Mouse (Mus musculus) limb, embryonic 13.5 days (tissue): Measurements from ENCODE around the gene 2410015M20Rik. TPM values are rescaled to one million over a fixed set of nuclear protein-coding genes. Genes with fewer than 3 reads are reported as not detected.
"Not testable (repeated sequence)": the region's sequence is repeated elsewhere in the genome, so short reads cannot be mapped to it uniquely, and the experiment has no call there.

Experiments
- ATAC-seq: fragments of 200-750 bp; cut with Nextera tagmentation; 2 replicates; pipeline ENCODE4 v1.8.0; 2017; ENCODE audit warnings: low read depth, moderate number of reproducible peaks, moderate TSS enrichment; ENCODE audit not compliant: low FRiP score
- H3K27ac ChIP-seq: fragments of 300-500 bp; sonication (generic); 2 replicates; pipeline ENCODE4 v1.5.1; 2015; ENCODE audit warnings: inconsistent platforms, mild to moderate bottlenecking, moderate library complexity
- H3K27me3 ChIP-seq: fragments of 300-500 bp; sonication (generic); 2 replicates; pipeline ENCODE4 v1.6.1; 2015; ENCODE audit warnings: mild to moderate bottlenecking, inconsistent platforms
- H3K36me3 ChIP-seq: fragments of 300-500 bp; sonication (generic); 2 replicates; pipeline ENCODE4 v1.6.1; 2015; ENCODE audit warnings: inconsistent platforms, mild to moderate bottlenecking, moderate library complexity
- H3K4me1 ChIP-seq: fragments of 300-500 bp; sonication (generic); 2 replicates; pipeline ENCODE4 v1.6.1; 2015; ENCODE audit warnings: inconsistent platforms
- H3K4me2 ChIP-seq: fragments of 300-500 bp; sonication (generic); replicated peaks from 2 replicates; pipeline ENCODE4 v1.6.1; 2015; ENCODE audit warnings: inconsistent platforms, mild to moderate bottlenecking, moderate library complexity
- H3K4me3 ChIP-seq: fragments of 300-500 bp; sonication (generic); 2 replicates; pipeline ENCODE4 v1.5.1; 2015; ENCODE audit warnings: moderate library complexity, mild to moderate bottlenecking, inconsistent platforms
- H3K9ac ChIP-seq: fragments of 300-500 bp; sonication (generic); 2 replicates; pipeline ENCODE4 v1.6.1; 2015; ENCODE audit warnings: mild to moderate bottlenecking, inconsistent platforms
- H3K9me3 ChIP-seq: fragments of 300-500 bp; sonication (generic); 2 replicates; pipeline ENCODE4 v1.6.1; 2016; ENCODE audit warnings: inconsistent platforms
- WGBS: fragments of 180-500 bp; shearing (Covaris S2); methylation state at CpG from one replicate; pipeline ENCODE4 v1.1.7; 2015; 5-methylcytosine and 5-hydroxymethylcytosine counted together
- polyA plus RNA-seq: library from polyadenylated mRNA; unstranded; fragments of >200 nt; fragmentation: Nextera tagmentation; extraction: Ambion mirVana; gene quantifications from 2 replicates; pipeline ENCODE4 v1.2.1, GENCODE M21; 2015

2410015M20Rik gene
- 226 and 230 TPM in 2 replicates for polyA plus RNA-seq

DNA sequence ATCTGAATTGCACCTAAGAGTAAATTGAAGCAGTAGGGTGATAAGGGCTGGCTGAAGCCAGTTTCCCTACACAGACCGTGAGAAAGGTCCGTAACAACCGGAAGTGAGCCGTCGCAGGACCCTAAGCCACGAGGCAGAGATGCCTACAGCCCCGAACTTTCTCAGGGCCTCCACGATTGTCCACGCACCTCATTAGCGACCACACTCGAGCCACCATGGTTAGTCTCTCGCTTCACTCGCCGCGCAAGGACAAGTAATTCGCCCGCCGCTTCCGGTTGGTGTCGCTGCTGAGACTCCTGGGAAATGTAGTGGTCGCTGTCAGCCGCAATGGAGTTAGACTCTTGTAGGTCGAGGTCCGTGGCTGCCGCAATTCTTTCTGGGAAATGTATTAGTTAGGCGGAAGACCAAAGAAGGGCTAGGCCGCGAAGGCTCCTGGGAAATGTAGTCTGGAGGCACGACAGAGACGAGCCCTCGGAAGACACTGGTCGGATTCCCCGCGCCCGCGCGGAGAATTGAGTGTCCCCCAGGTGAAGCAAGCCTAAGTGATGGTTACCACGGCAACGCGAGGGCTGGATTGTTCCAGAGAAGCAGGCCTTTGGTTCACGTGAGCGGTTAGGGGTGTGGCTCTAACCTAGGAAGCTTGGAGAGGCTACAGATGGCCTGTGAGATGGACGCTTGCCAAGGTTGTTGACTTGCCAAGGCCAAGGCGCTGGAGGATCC, at the start of gene 2410015M20Rik:
Gene 2410015M20Rik, minus strand, starts transcription at position 320 of the 720 bp plus-strand sequence.
- WGBS: under 1% methylated on average over 44 of the region's 44 CpGs
- no peaks in the 10 kb centered on the region for H3K9me3 ChIP-seq
- peak within 1 kb of the TSS; percentile 48; the same call in 1 of the 2 replicates for H3K27ac ChIP-seq
- H3K27me3 ChIP-seq: no peaks in the 10 kb centered on the region
- peak within 1 kb of the TSS; percentile 88 for H3K4me2 ChIP-seq
- H3K9ac ChIP-seq: peak within 1 kb of the TSS; percentile 85
- peak within 1 kb of the TSS; percentile 71 for H3K4me3 ChIP-seq
- peaks cover 36% of the 10 kb centered on the region for H3K4me1 ChIP-seq
- ATAC-seq: peak; percentile 88
- H3K36me3 ChIP-seq: peaks cover 36% of the 10 kb centered on the region

GRCm38 (mm10) chr17:56656171-56656570, 46.6 kb upstream of the 2410015M20Rik start:
- Histone ChIP-seq H3K9ac (no peak overlapping the region), H3K36me3 (no peaks in the 10 kb centered on the region), H3K4me2 (no peak overlapping the region), H3K4me3 (no peak overlapping the region), H3K27ac (no peak overlapping the region), H3K9me3 (no peaks in the 10 kb centered on the region), H3K4me1 (no peaks in the 10 kb centered on the region), H3K27me3 (no peaks in the 10 kb centered on the region)
- 89% methylated on average over 6 of the region's 6 CpGs for WGBS
- ATAC-seq: no peak

DNA sequence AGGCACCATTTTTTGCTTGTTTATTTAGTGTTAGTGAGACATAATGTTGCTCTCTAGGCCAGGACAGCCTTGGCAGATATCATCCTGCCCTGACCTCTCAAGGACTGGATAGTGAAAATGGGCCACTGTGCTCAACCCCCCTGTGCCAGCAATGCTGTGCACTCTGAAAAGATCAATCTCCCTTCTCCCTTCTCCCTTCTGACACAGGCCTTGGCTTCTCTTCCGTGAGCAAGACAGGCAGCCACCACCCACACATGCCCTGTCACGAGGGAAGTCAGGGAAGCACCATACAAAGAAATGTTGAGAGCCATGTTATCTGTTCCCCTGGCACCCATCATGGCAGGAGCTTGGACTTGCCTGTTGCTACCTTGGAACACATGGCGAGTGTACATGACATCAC, 45.7 kb upstream of the 2410015M20Rik start:
- 86% methylated on average over 3 of the region's 3 CpGs for WGBS
- ATAC-seq: no peak
- Histone ChIP-seq H3K27ac (no peak overlapping the region), H3K36me3 (no peaks in the 10 kb centered on the region), H3K9me3 (no peaks in the 10 kb centered on the region), H3K27me3 (no peaks in the 10 kb centered on the region), H3K4me3 (no peak overlapping the region), H3K9ac (no peak overlapping the region), H3K4me1 (no peaks in the 10 kb centered on the region), H3K4me2 (no peak overlapping the region)

DNA sequence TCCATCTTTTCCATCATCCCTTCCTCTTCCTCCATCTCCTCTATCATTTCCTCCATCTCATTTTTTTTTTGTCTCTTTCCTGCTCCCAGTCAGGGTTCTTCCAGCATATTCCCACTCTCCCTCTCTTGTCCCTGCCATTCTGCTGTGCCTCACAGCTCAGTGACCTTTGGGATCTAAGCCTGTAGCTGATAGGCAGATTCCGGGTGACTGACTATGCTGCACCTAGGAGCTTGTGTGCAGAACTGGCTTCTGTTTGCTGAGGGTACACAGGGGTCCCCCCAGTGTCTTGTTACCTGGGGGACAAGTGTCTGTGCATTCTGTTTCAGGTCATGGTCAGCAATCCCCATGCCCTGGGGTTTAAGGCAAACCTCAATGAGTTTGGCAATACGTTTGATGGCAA, 45.2 kb upstream of the 2410015M20Rik start:
- WGBS: 81% methylated on average over 2 of the region's 2 CpGs
- Histone ChIP-seq H3K27ac (no peak overlapping the region), H3K4me3 (no peak overlapping the region), H3K9me3 (no peaks in the 10 kb centered on the region), H3K36me3 (no peaks in the 10 kb centered on the region), H3K4me2 (no peak overlapping the region), H3K4me1 (no peaks in the 10 kb centered on the region), H3K27me3 (no peaks in the 10 kb centered on the region), H3K9ac (no peak overlapping the region)
- ATAC-seq: no peak

DNA sequence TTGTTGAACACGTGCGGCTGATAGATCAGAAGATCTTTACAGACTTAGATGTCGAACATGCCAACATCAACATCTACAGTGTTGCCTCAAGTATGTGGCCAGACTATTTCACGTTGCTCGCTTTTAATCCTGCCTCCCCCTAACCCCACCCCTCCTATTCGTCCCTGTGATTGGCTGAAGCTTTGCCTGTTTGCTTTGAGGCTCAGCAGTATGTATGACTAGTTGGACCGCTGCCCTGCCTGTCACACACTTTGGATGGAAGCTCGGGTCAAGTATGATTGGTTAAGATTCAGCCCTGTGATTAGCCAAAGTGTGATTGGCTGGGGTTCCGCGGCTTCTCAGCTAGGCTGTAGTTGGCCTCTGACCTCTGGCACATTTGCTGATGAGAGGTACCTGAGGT, 42.2 kb upstream of the 2410015M20Rik start:
- H3K4me1 ChIP-seq: no peaks in the 10 kb centered on the region
- ATAC-seq: peak; percentile 44; the same call in 1 of the 2 replicates
- WGBS: 39% methylated on average over 10 of the region's 10 CpGs
- H3K9me3 ChIP-seq: no peaks in the 10 kb centered on the region
- no peaks in the 10 kb centered on the region for H3K36me3 ChIP-seq
- H3K4me2 ChIP-seq: no peak overlapping the region
- no peak overlapping the region for H3K9ac ChIP-seq
- H3K27ac ChIP-seq: no peak overlapping the region
- H3K4me3 ChIP-seq: no peak overlapping the region
- no peaks in the 10 kb centered on the region for H3K27me3 ChIP-seq

DNA sequence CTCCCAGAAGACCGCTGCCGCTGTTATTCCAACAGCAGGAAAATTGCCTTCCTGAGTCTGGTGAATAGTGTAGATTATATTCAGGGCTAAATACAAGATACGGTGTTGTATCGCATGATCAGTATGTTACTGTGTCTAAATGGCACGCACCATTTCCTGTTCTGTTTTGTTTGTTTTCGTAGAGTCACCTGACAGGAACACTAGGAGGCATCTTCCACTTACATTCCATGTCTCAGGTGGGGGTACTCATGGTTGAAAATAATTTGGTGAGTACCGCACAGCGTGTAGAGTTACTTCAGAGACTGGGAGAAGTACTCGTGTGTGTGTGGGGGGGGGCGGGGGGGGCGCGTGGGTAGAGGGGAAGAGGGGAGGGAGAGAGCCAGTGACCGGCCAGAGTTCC, 38.0 kb upstream of the 2410015M20Rik start:
- no peak overlapping the region for H3K4me3 ChIP-seq
- no peak overlapping the region for H3K4me2 ChIP-seq
- H3K27me3 ChIP-seq: no peaks in the 10 kb centered on the region
- ATAC-seq: no peak
- WGBS: 73% methylated on average over 10 of the region's 13 CpGs
- H3K4me1 ChIP-seq: no peaks in the 10 kb centered on the region
- no peaks in the 10 kb centered on the region for H3K9me3 ChIP-seq
- H3K27ac ChIP-seq: no peak overlapping the region
- H3K9ac ChIP-seq: no peak overlapping the region
- H3K36me3 ChIP-seq: no peaks in the 10 kb centered on the region

DNA sequence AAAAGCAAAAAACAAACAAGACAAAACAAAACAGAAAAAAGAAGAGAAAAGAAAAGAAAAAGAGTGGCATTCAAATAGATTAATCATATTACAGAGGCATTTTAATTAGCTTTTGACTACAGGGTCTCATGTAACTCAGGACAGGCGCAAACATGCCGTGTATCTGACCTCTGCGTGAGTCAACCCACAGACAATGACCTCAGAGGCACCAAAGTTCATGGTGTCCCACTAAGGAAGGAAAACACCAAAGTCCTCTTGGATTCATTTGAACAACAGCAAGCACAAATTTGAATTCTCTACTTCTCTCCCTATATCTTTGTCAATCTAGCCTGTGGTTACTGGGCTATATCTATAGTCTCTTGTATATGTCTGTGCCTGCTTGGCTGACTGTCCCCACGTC, 33.7 kb upstream of the 2410015M20Rik start:
- Histone ChIP-seq H3K36me3 (no peaks in the 10 kb centered on the region), H3K4me1 (no peaks in the 10 kb centered on the region), H3K4me3 (no peak overlapping the region), H3K27ac (no peak overlapping the region), H3K9me3 (no peaks in the 10 kb centered on the region), H3K27me3 (no peaks in the 10 kb centered on the region), H3K4me2 (no peak overlapping the region), H3K9ac (no peak overlapping the region)
- no peak for ATAC-seq
- 77% methylated on average over 4 of the region's 4 CpGs for WGBS

DNA sequence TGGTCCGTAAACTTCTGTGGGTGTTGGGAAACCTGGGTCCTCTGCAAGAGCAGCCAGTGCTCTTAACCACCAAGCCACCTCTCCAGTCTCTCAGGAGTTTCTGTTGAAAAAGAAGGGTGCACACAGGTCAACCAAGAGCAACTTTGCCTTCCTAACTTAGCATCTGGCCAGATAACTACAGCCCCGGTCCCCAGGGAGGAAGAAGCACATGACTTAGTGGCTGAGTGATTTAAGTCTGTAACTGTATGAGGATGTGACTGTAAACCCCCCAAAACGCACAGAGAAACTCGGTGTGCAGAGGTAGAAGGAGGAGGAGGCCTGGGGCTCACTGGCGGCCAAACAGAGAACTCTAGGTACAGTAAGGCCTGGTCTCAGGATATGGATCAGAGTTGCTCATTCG, 24.5 kb upstream of the 2410015M20Rik start:
- no peak for ATAC-seq
- no peaks in the 10 kb centered on the region for H3K27me3 ChIP-seq

GRCm38 (mm10) chr17:56631807-56632206, 22.2 kb upstream of the 2410015M20Rik start:
- 62% methylated on average over 4 of the region's 4 CpGs for WGBS
- ATAC-seq: no peak

More for the DNA sequence above, 24.5 kb upstream of the 2410015M20Rik start:
- no peaks in the 10 kb centered on the region for H3K36me3 ChIP-seq
- no peaks in the 10 kb centered on the region for H3K9me3 ChIP-seq
- no peak overlapping the region for H3K27ac ChIP-seq
- H3K4me1 ChIP-seq: no peaks in the 10 kb centered on the region
- H3K4me2 ChIP-seq: no peak overlapping the region
- no peak overlapping the region for H3K9ac ChIP-seq
- 85% methylated on average over 6 of the region's 6 CpGs for WGBS
- H3K4me3 ChIP-seq: no peak overlapping the region

GRCm38 (mm10) chr17:56629800-56630781, 20.5 kb upstream of the 2410015M20Rik start:
- peaks cover 21% of the 10 kb centered on the region for H3K4me1 ChIP-seq
- not testable (repeated sequence) for H3K27me3 ChIP-seq, H3K4me2 ChIP-seq, H3K9me3 ChIP-seq, H3K4me3 ChIP-seq, H3K9ac ChIP-seq, H3K27ac ChIP-seq, H3K36me3 ChIP-seq, ATAC-seq
- 86% methylated on average over 27 of the region's 27 CpGs for WGBS

More at GRCm38 (mm10) chr17:56631807-56632206, 22.2 kb upstream of the 2410015M20Rik start:
- Histone ChIP-seq H3K9me3 (no peaks in the 10 kb centered on the region), H3K27me3 (no peaks in the 10 kb centered on the region), H3K9ac (no peak overlapping the region), H3K4me3 (no peak overlapping the region), H3K36me3 (no peaks in the 10 kb centered on the region), H3K4me2 (no peak overlapping the region), H3K27ac (no peak overlapping the region), H3K4me1 (peaks cover 10% of the 10 kb centered on the region)

GRCm38 (mm10) chr17:56627530-56628277, 18.1 kb upstream of the 2410015M20Rik start, which contains the start of gene Catsperd:
TSS of gene Catsperd (plus strand) at chr17:56628143.
- H3K4me2 ChIP-seq: peak within 1 kb of the TSS; percentile 96
- H3K27me3 ChIP-seq: no peaks in the 10 kb centered on the region
- H3K4me1 ChIP-seq: peaks cover 25% of the 10 kb centered on the region
- peak within 1 kb of the TSS; percentile 74 for H3K27ac ChIP-seq
- peaks cover 22% of the 10 kb centered on the region for H3K36me3 ChIP-seq
- 6% methylated on average over 26 of the region's 26 CpGs for WGBS
- peak within 1 kb of the TSS; percentile 93 for H3K4me3 ChIP-seq
- no peaks in the 10 kb centered on the region for H3K9me3 ChIP-seq
- H3K9ac ChIP-seq: peak within 1 kb of the TSS; percentile 56
- peak; percentile 34; the same call in 1 of the 2 replicates for ATAC-seq
